8 mouse cellular contexts compared by ENCODE assay signal in genomic region chr2:36048748-36049566, GRCm38 (mm10). TPM values are rescaled to one million over a fixed set of nuclear protein-coding genes. Genes with fewer than 3 reads are reported as not detected.
DNase-seq lines count a peak whose midpoint lies in the region; ATAC-seq lines count a peak whose summit lies in the region.

TSS of gene Ndufa8 (minus strand) at chr2:36049406.
TSS of gene Morn5 (plus strand) at chr2:36049458.

- H3K4me1 ChIP-seq in heart, embryonic 14.5 days (ENCODE audit: control insufficient read depth in 2 of 2, insufficient read depth in 2 of 2, low read length in 2 of 2), result peaks cover 3 to 13% of the 10 kb centered on the region in 2 experiments
- H3K4me1 ChIP-seq in liver, embryonic 13.5 days (replicated peaks), result peaks cover 26% of the 10 kb centered on the region
- peaks cover 9% of the 10 kb centered on the region for H3K4me1 ChIP-seq in stomach, embryonic 16.5 days (ENCODE audit: control insufficient read depth, insufficient read depth, low read length)

- WGBS in heart, embryonic 14.5 days, result under 1% methylated on average over 44 of the region's 44 CpGs
- whole genome bisulfite sequencing in liver, embryonic 13.5 days (ENCODE audit: insufficient replicate concordance), result under 1% methylated on average over 44 of the region's 44 CpGs
- under 1% methylated on average over 44 of the region's 44 CpGs for WGBS in stomach, embryonic 16.5 days

- no peaks in the 10 kb centered on the region for H3K27me3 ChIP-seq in heart, embryonic 14.5 days (ENCODE audit: control insufficient read depth, insufficient read depth, low read length)
- peaks cover 7% of the 10 kb centered on the region for H3K27me3 ChIP-seq in liver, embryonic 13.5 days
- H3K27me3 ChIP-seq in stomach, embryonic 16.5 days (ENCODE audit: control insufficient read depth, insufficient read depth, low read length), result no peaks in the 10 kb centered on the region

- H3K9me3 ChIP-seq in heart, embryonic 14.5 days (ENCODE audit: control insufficient read depth, low read length), result no peaks in the 10 kb centered on the region
- H3K9me3 ChIP-seq in liver, embryonic 13.5 days (replicated peaks), result no peaks in the 10 kb centered on the region
- H3K9me3 ChIP-seq in stomach, embryonic 16.5 days (replicated peaks; ENCODE audit: control insufficient read depth, low read length), result no peaks in the 10 kb centered on the region

- peak within 1 kb of the TSS; percentile 96 for H3K9ac ChIP-seq in heart, embryonic 14.5 days (ENCODE audit: low read length)
- H3K9ac ChIP-seq in liver, embryonic 13.5 days, result peak within 1 kb of the TSS; percentile 83
- peak within 1 kb of the TSS; percentile 92 for H3K9ac ChIP-seq in stomach, embryonic 16.5 days (ENCODE audit: low read length)

- H3K36me3 ChIP-seq in heart, embryonic 14.5 days (ENCODE audit: control insufficient read depth, insufficient read depth, low read length), result peaks cover 28% of the 10 kb centered on the region
- peaks cover 11% of the 10 kb centered on the region for H3K36me3 ChIP-seq in liver, embryonic 13.5 days
- H3K36me3 ChIP-seq in stomach, embryonic 16.5 days (ENCODE audit: control insufficient read depth, insufficient read depth, low read length), result no peaks in the 10 kb centered on the region

- peak within 1 kb of the TSS; percentile 77 to 80 for H3K27ac ChIP-seq in heart, embryonic 14.5 days (replicated peaks in 1 of 2; ENCODE audit: control insufficient read depth in 1 of 2, insufficient read depth in 1 of 2, low read depth in 2 of 2, low read length in 2 of 2)
- H3K27ac ChIP-seq in liver, embryonic 13.5 days, result 0 out of 2 replicates have a peak within 1 kb of the TSS, but pooled peaks have one; percentile 40
- H3K27ac ChIP-seq in stomach, embryonic 16.5 days (ENCODE audit: low read length), result peak within 1 kb of the TSS; percentile 40

- ATAC-seq in CD4-positive, CD25-positive, alpha-beta regulatory T cell, adult 4 months, result peak; percentile 98
- ATAC-seq in heart, embryonic 14.5 days (ENCODE audit: insufficient number of reproducible peaks, insufficient read depth, low FRiP score, low read depth), result peak; percentile 94
- peak; percentile 95 for ATAC-seq in liver, embryonic 13.5 days (ENCODE audit: low read depth)
- peak; percentile 98 for ATAC-seq in stomach, embryonic 16.5 days (ENCODE audit: insufficient read depth, low FRiP score)

- peak; percentile 96 for DNase-seq in c-Kit-negative CD71-positive TER-119-positive erythroid progenitor cells, embryonic 14.5 days (ENCODE audit: low read depth, low spot score)
- peak; percentile 97 for DNase-seq in fibroblast of lung, adult 2 months (ENCODE audit: low read depth)
- DNase-seq in kidney, postnatal 14 days, result peak; percentile 99
- DNase-seq in liver, embryonic 13.5 days, result peak; percentile 98
- DNase-seq in neural tube, embryonic 10.5 days (ENCODE audit: extremely low spot score, low spot score), result peak; percentile 100

- peak within 1 kb of the TSS; percentile 91 to 97 for H3K4me3 ChIP-seq in heart, embryonic 14.5 days (ENCODE audit: control insufficient read depth in 1 of 2, insufficient read depth in 1 of 2, low read depth in 1 of 2, low read length in 2 of 2)
- H3K4me3 ChIP-seq in liver, embryonic 13.5 days (replicated peaks), result peak within 1 kb of the TSS; percentile 81
- peak within 1 kb of the TSS; percentile 93 for H3K4me3 ChIP-seq in stomach, embryonic 16.5 days (replicated peaks; ENCODE audit: low read length)

- peak within 1 kb of the TSS; percentile 75 for H3K4me2 ChIP-seq in heart, embryonic 14.5 days (ENCODE audit: low read length)
- peak within 1 kb of the TSS; percentile 82 for H3K4me2 ChIP-seq in liver, embryonic 13.5 days
- H3K4me2 ChIP-seq in stomach, embryonic 16.5 days (ENCODE audit: low read depth, low read length), result peak within 1 kb of the TSS; percentile 94

RNA-seq across cellular contexts. Expression of gene Ndufa8, which starts in this region (rescaled TPM):
- 100 to 1,000 TPM; 177 to 185 TPM for polyA plus RNA-seq in CD4-positive, CD25-positive, alpha-beta regulatory T cell, adult 4 months (2017; shearing (Covaris generic))
- 464 and 494 TPM in 2 replicates for polyA plus RNA-seq in heart, embryonic 14.5 days (2014; fragmentation: Nextera tagmentation; extraction: Ambion mirVana)
- polyA plus RNA-seq in liver, embryonic 13.5 days (2015; fragmentation: Nextera tagmentation; extraction: Ambion mirVana), result 152 and 156 TPM in 2 replicates
- 242 and 259 TPM in 2 replicates for polyA plus RNA-seq in stomach, embryonic 16.5 days (2015; fragmentation: Nextera tagmentation; extraction: Ambion mirVana)

RNA-seq across cellular contexts. Expression of gene Morn5, which starts in this region (rescaled TPM):
- polyA plus RNA-seq in CD4-positive, CD25-positive, alpha-beta regulatory T cell, adult 4 months (2017; shearing (Covaris generic)), result not detected
- polyA plus RNA-seq in heart, embryonic 14.5 days (2014; fragmentation: Nextera tagmentation; extraction: Ambion mirVana), result not detected in 2 replicates
- polyA plus RNA-seq in liver, embryonic 13.5 days (2015; fragmentation: Nextera tagmentation; extraction: Ambion mirVana), result not detected in 2 replicates
- 0.19 and 1.0 TPM in 2 replicates for polyA plus RNA-seq in stomach, embryonic 16.5 days (2015; fragmentation: Nextera tagmentation; extraction: Ambion mirVana)

Comparison
In these comparisons a context has a peak if more than half of its experiments do, and no peak if none do; other contexts are left out.
1. Peak in every context shown above with its lines: DNase-seq, ATAC-seq, H3K4me3 ChIP-seq and H3K27ac ChIP-seq.